Mouse (Mus musculus) cortical plate, adult 2 months (tissue): ENCODE data around the gene Gm44579. TPM values are rescaled to one million over a fixed set of nuclear protein-coding genes. Genes with fewer than 3 reads are reported as not detected.

Experiments used
- H3K27ac ChIP-seq: fragments of 200-500 bp; 2 replicates; pipeline ENCODE4 v1.5.1; 2012; ENCODE audit warnings: low read length, control low read depth, inconsistent platforms; ENCODE audit not compliant: insufficient read depth
- H3K4me1 ChIP-seq: fragments of 200-500 bp; 2 replicates; pipeline ENCODE4 v1.6.1; 2011; ENCODE audit warnings: low read length; ENCODE audit not compliant: control insufficient read depth, insufficient read depth
- H3K4me3 ChIP-seq: fragments of 200-500 bp; 2 replicates; pipeline ENCODE4 v1.5.1; 2011; ENCODE audit warnings: mild to moderate bottlenecking, low read length, control low read depth; ENCODE audit not compliant: insufficient read depth
- CTCF ChIP-seq: fragments of 200-500 bp; IDR thresholded peaks from 2 replicates; pipeline ENCODE4 v1.5.1; 2011; ENCODE audit warnings: mild to moderate bottlenecking, control low read depth, low read length; ENCODE audit not compliant: insufficient read depth; ENCODE audit errors: extremely low read depth
- POLR2A ChIP-seq: fragments of 200-500 bp; IDR thresholded peaks from 2 replicates; pipeline ENCODE4 v1.6.1; 2011; ENCODE audit warnings: mild to moderate bottlenecking, low read length, control low read depth; ENCODE audit not compliant: insufficient read depth; ENCODE audit errors: extremely low read depth
- polyA plus RNA-seq: library from polyadenylated mRNA; depleted of rRNA; stranded (reverse); fragments of >200 nt; gene quantifications from 2 replicates; pipeline ENCODE4 v1.2.3, GENCODE M21; 2012; rRNA removed

Gene Gm44579
- polyA plus RNA-seq, result 0.25 TPM in 1 of 2 replicates, not detected in the other

DNA sequence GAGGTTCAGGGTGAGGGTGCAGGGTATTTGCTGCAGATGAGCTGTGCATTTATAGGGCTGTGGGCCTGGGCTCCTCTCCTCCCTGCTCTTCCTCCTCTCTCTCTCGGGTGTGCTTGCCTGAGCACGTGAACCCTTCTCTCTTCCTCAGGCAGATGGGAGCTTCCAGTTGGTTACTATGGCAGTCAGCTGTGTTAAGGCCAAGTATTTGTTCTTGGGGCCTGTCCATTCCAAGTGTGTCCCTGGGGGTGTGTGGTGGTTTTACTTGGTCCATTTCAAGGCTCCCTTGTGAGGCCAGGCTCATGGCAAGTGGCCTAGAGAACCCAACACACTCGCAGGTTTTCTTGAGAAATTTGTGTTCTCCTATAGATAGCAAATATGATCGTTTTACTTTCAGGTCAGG lies at the start of gene Gm44579, which contains the start of gene Olfr287:
TSS of gene Gm44579 (minus strand) at position 101 of the 400 bp plus-strand sequence.
TSS of gene Olfr287 (minus strand) at position 180 of the 400 bp plus-strand sequence.
- H3K4me3 ChIP-seq, result no peak within 1 kb of the TSS
- H3K4me1 ChIP-seq, result no peaks in the 10 kb centered on the region
- no peak for TF ChIP-seq CTCF
- no peak for TF ChIP-seq POLR2A
- no peak within 1 kb of the TSS; the same call in 1 of the 2 replicates for H3K27ac ChIP-seq

GRCm38 (mm10) chr15:98257776-98258175 lies 37.0 kb upstream of the Gm44579 start:
- H3K27ac ChIP-seq, result no peak overlapping the region
- no peak overlapping the region for H3K4me3 ChIP-seq
- H3K4me1 ChIP-seq, result no peaks in the 10 kb centered on the region
- no peak for TF ChIP-seq CTCF
- TF ChIP-seq POLR2A, result no peak

GRCm38 (mm10) chr15:98257193-98257592 lies 36.4 kb upstream of the Gm44579 start, which contains the start of gene H1fnt:
Gene H1fnt (minus strand): TSS chr15:98257293.
- Histone ChIP-seq H3K4me3 (no peak within 1 kb of the TSS), H3K27ac (no peak within 1 kb of the TSS), H3K4me1 (no peaks in the 10 kb centered on the region)
- no peak for TF ChIP-seq CTCF
- TF ChIP-seq POLR2A, result no peak

GRCm38 (mm10) chr15:98256271-98256670 lies 35.5 kb upstream of the Gm44579 start:
- H3K27ac ChIP-seq, result no peak overlapping the region
- TF ChIP-seq CTCF (no peak), POLR2A (no peak)
- H3K4me3 ChIP-seq, result no peak overlapping the region
- H3K4me1 ChIP-seq, result no peaks in the 10 kb centered on the region

DNA sequence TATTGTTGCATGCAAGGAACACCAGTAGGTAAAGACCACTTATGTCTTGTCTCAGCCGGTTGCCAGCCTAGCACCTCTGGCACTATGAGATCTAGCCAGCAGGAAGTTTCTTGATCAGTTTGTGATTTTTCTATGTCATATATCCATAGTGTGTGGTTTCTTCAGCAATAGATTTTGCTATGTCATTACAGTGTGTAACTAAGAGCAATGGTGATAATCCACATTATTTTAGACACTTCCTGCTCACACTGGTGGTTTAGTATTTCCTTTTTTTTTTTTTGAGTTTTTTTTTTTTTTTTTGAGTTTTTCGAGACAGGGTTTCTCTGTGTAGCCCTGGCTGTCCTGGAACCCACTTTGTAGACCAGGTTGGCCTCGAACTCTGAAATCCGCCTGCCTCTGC lies 14.7 kb upstream of the Gm44579 start:
- H3K4me1 ChIP-seq, result no peaks in the 10 kb centered on the region
- no peak overlapping the region for H3K27ac ChIP-seq
- H3K4me3 ChIP-seq, result no peak overlapping the region
- no peak for TF ChIP-seq POLR2A
- no peak for TF ChIP-seq CTCF

GRCm38 (mm10) chr15:98234350-98234749 lies 13.6 kb upstream of the Gm44579 start, which contains the start of gene Olfr286:
Gene Olfr286 (minus strand): TSS chr15:98234450.
- no peaks in the 10 kb centered on the region for H3K4me1 ChIP-seq
- H3K4me3 ChIP-seq, result no peak within 1 kb of the TSS
- no peak within 1 kb of the TSS for H3K27ac ChIP-seq
- TF ChIP-seq POLR2A (no peak), CTCF (no peak)

GRCm38 (mm10) chr15:98226096-98226495 lies 5.3 kb upstream of the Gm44579 start:
- H3K27ac ChIP-seq, result no peak overlapping the region
- no peak overlapping the region for H3K4me3 ChIP-seq
- H3K4me1 ChIP-seq, result no peaks in the 10 kb centered on the region
- no peak for TF ChIP-seq CTCF
- no peak for TF ChIP-seq POLR2A

DNA sequence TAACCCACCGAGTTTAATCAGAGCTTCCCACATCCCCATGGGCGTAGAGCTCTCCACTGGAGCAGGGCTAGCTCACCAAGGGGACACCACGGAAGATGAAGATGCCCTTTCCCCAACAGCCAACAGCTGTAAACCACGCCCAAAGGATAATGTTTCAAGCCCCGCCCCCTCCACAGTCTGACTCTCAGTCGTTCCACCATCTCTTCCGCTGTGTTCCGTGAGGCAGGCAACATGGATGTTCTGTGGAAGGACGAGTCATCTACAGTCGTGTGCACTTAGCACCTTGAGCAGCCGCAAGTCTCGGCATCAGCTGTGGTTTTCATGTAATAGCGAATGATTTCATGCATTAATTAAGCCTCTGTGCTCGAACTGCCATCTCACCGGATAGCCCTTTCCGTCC lies 4.8 kb upstream of the Gm44579 start:
- H3K27ac ChIP-seq, result no peak overlapping the region
- no peak overlapping the region for H3K4me3 ChIP-seq
- H3K4me1 ChIP-seq, result no peaks in the 10 kb centered on the region
- TF ChIP-seq POLR2A, result no peak
- no peak for TF ChIP-seq CTCF

GRCm38 (mm10) chr15:98222377-98222776 lies 1.6 kb upstream of the Gm44579 start:
- no peak for TF ChIP-seq POLR2A
- no peak for TF ChIP-seq CTCF
- H3K27ac ChIP-seq, result no peak overlapping the region
- no peaks in the 10 kb centered on the region for H3K4me1 ChIP-seq
- H3K4me3 ChIP-seq, result no peak overlapping the region

GRCm38 (mm10) chr15:98214130-98214529 lies 6.6 kb downstream of the Gm44579 start:
- TF ChIP-seq POLR2A, result no peak
- TF ChIP-seq CTCF, result no peak
- Histone ChIP-seq H3K27ac (no peak overlapping the region), H3K4me1 (no peaks in the 10 kb centered on the region), H3K4me3 (no peak overlapping the region)

DNA sequence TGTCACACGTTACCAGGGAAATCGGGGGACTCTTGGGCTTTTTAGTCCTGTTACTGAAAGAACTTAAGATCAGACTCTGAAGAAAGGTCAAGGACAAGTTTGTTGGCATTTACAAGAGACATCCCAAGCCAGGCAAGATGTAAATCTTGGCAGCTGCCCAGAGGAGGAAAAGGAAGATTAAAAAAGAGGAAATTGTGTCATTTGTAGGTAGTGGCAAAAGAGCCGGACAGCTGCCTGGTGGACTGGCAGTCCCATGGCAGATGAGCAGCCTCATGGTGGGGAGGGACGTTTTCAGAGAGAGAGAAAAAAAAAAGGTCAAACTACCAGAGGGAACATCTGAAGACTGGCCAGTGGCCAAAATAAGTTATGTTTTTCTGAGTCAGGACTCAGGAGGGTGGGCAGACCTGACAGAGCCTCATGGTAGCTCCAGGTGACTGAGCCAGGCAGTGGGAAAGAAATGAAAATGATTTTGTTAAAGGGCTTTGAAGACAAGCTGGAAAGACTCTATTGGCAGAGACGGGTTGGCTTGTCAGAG lies 7.4 kb downstream of the Gm44579 start:
- TF ChIP-seq CTCF (no peak), POLR2A (no peak)
- Histone ChIP-seq H3K4me1 (no peaks in the 10 kb centered on the region), H3K4me3 (no peak overlapping the region), H3K27ac (no peak overlapping the region)
